Mouse (Mus musculus) hindbrain, postnatal 0 days (tissue): ENCODE measurements around the gene C2cd5. TPM values are rescaled to one million over a fixed set of nuclear protein-coding genes. Genes with fewer than 3 reads are reported as not detected.

Source experiments
- ATAC-seq: fragments of 200-750 bp; cut with Nextera tagmentation; 2 replicates; pipeline ENCODE4 v1.8.0; 2017; ENCODE audit warnings: mild to moderate bottlenecking, moderate TSS enrichment, moderate library complexity
- DNase-seq: peaks from one replicate; pipeline ENCODE4 v3.0.0-alpha.2; 2015; ENCODE audit warnings: low spot score
- H3K27ac ChIP-seq: fragments of 300-500 bp; sonication (generic); 2 replicates; pipeline ENCODE4 v1.5.1; 2014; ENCODE audit warnings: mild to moderate bottlenecking
- H3K27me3 ChIP-seq: fragments of 300-500 bp; sonication (generic); 2 replicates; pipeline ENCODE4 v1.6.1; 2014; ENCODE audit warnings: low read length, mixed read lengths; ENCODE audit not compliant: insufficient read depth
- H3K36me3 ChIP-seq: fragments of 300-500 bp; sonication (generic); 2 replicates; pipeline ENCODE4 v1.6.1; 2014; ENCODE audit warnings: low read length, mixed read lengths; ENCODE audit not compliant: insufficient read depth
- H3K4me1 ChIP-seq: fragments of 300-500 bp; sonication (generic); 2 replicates; pipeline ENCODE4 v1.6.1; 2014; ENCODE audit warnings: antibody characterized with exemption, low read length, mixed read lengths; ENCODE audit not compliant: insufficient read depth
- H3K4me2 ChIP-seq: fragments of 300-500 bp; sonication (generic); 2 replicates; pipeline ENCODE4 v1.6.1; 2014; ENCODE audit warnings: low read depth, mild to moderate bottlenecking, low read length, moderate library complexity, mixed read lengths
- H3K4me3 ChIP-seq: fragments of 300-500 bp; sonication (generic); 2 replicates; pipeline ENCODE4 v1.5.1; 2014; ENCODE audit warnings: low read length
- H3K9ac ChIP-seq: fragments of 300-500 bp; sonication (generic); replicated peaks from 2 replicates; pipeline ENCODE4 v1.6.1; 2014; ENCODE audit warnings: mild to moderate bottlenecking, low read length, moderate library complexity, mixed read lengths
- H3K9me3 ChIP-seq: fragments of 300-500 bp; sonication (generic); 2 replicates; pipeline ENCODE4 v1.6.1; 2016; ENCODE audit warnings: low read length, mixed read lengths
- CTCF ChIP-seq: IDR thresholded peaks from 2 replicates; pipeline ENCODE4 v1.5.1; 2016; ENCODE audit warnings: antibody characterized with exemption, control low read depth, low read depth
- WGBS: fragments of 180-500 bp; shearing (Covaris S2); extraction: QIAGEN DNeasy Blood & Tissue Kit; methylation state at CpG from one replicate; pipeline ENCODE4 v1.1.7; 2014; 5-methylcytosine and 5-hydroxymethylcytosine counted together
- polyA plus RNA-seq: library from polyadenylated mRNA; unstranded; fragments of >200 nt; fragmentation: Nextera tagmentation; extraction: Ambion mirVana; gene quantifications from 2 replicates; pipeline ENCODE4 v1.2.1, GENCODE M21; 2015
- total RNA-seq: library from RNA; depleted of rRNA; stranded (reverse); fragments of >200 nt; gene quantifications from 2 replicates; pipeline ENCODE4 v1.2.3, GENCODE M21; 2014

C2cd5 gene
- total and polyA plus RNA-seq, 2 experiments from 2014 or later = 24.4 to 38.2 TPM

DNA sequence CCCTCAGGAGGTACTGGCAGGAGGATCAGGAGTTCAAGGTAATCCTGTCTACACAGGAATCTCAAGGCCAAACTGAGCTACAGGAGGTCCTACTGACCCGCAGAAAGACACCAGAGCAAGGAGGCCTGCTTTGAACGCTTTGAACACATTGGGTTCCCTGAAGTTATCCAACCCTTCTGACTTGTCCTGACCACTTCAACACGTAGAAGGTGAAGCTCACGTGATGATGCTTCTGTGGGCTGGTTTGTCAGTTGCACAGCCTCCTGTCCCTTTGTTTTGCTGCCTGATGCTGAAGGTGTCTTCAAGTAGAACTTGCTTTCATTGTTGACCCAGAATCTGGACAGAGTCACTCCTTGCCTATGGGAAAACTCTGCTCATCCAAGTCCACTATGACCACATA is 7.7 kb upstream of the C2cd5 start:
- no peak overlapping the region for H3K27ac ChIP-seq
- no peak for TF ChIP-seq CTCF
- WGBS = 92% methylated on average over 4 of the region's 4 CpGs
- no peaks in the 10 kb centered on the region for H3K9me3 ChIP-seq
- no peak for ATAC-seq
- H3K4me1 ChIP-seq = no peaks in the 10 kb centered on the region
- H3K36me3 ChIP-seq = no peaks in the 10 kb centered on the region
- H3K4me2 ChIP-seq = no peak overlapping the region
- H3K9ac ChIP-seq = no peak overlapping the region
- H3K4me3 ChIP-seq = no peak overlapping the region
- H3K27me3 ChIP-seq = no peaks in the 10 kb centered on the region
- DNase-seq = no peak

DNA sequence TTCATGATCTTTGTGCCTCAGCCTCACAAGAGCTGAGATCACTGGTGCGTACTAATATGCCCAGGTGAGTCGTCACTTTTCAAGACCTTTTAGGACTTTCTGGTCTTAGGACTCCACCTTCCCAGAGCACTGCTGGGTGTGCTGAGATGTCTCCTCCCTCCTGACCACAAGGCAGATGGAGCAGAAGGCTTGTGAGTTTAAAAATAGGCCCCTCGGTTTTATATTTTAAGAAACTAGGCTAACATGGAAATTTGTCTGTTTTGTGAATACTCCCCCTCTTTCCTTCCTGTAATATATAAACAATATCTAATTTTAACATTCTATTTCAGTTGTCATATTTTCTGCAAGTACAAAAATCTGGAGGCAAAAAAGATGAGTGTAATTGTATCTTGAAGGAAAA is 5.8 kb upstream of the C2cd5 start:
- Histone ChIP-seq H3K27ac (no peak overlapping the region), H3K4me2 (no peak overlapping the region), H3K9me3 (no peaks in the 10 kb centered on the region), H3K9ac (no peak overlapping the region), H3K4me1 (no peaks in the 10 kb centered on the region), H3K36me3 (no peaks in the 10 kb centered on the region), H3K27me3 (no peaks in the 10 kb centered on the region), H3K4me3 (no peak overlapping the region)
- no peak for TF ChIP-seq CTCF
- DNase-seq = no peak
- no peak for ATAC-seq
- WGBS = 85% methylated on average over 3 of the region's 3 CpGs

DNA sequence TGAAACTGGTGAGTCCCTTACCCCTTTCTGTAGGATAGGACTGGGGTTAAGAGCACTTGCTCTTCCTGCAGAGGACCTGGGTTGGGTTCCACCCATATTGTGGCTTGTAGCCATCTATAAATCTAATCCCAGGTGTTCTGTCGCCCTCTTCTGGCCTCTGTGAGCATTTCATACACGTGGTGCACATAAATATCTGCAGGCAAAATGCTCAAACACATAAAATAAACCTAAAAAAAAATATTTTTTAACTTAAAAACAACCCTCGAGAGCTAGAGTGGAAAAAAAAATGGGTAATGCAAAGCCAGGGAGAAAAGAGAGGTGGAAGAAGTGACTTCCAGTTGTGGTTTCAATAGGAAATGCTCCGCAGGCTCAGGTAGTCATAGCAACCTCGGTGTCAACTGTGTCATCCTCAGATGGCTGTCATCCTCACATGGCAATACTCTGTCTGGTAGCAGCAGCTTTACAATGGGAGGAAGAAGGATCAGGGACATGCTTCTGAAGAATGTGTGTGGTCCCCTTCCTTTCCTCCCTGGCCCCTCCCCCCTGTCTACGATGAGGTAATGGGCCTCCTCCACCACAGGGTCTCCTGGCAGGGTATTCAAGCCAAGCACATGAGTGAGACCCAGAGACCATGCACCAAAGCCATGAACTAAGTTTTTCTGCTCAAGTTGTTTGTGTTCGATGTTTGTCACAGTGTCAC is 4.2 kb upstream of the C2cd5 start:
- no peaks in the 10 kb centered on the region for H3K36me3 ChIP-seq
- no peaks in the 10 kb centered on the region for H3K9me3 ChIP-seq
- no peak overlapping the region for H3K9ac ChIP-seq
- no peak for TF ChIP-seq CTCF
- no peak overlapping the region for H3K4me3 ChIP-seq
- no peaks in the 10 kb centered on the region; the same call in 1 of the 2 replicates for H3K4me1 ChIP-seq
- H3K27me3 ChIP-seq = no peaks in the 10 kb centered on the region
- 64% methylated on average over 7 of the region's 7 CpGs for WGBS
- DNase-seq = no peak
- ATAC-seq = no peak
- no peak overlapping the region for H3K4me2 ChIP-seq
- no peak overlapping the region for H3K27ac ChIP-seq

DNA sequence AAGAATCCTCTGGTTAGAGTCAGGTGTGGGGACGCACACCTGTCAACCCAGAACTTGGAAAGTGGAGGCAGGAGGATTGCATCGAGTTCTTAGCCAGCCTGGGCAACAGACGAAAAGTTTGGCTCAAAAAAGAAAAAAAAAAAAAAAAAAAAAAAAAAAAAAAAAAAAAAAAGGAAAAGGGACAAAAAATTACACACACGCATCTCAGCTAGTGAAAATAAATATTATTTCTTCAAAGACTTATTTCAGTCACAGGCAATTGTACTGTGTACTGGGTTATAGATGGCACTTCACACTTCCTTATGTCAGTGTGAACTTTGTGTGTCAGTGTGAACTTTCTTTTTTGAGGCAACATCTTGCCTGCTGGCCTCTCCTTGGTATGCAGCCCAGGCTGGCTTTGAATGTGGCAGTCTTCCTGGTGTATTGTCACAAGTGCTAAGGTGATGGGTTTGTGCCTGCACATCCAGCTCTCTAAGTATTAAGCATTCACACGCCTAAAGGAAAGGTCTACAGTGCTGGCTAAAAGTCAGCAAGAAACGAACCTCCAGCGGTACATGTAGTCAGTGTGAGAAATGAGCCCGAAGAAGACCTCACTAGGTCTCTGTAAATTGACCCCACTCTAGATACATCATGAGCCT is 656 bp upstream of the C2cd5 start:
- H3K27me3 ChIP-seq = no peaks in the 10 kb centered on the region
- DNase-seq = no peak
- H3K36me3 ChIP-seq = no peaks in the 10 kb centered on the region
- no peak for ATAC-seq
- no peak; the same call in 1 of the 2 replicates for TF ChIP-seq CTCF
- peak overlapping the region; percentile 91 for H3K9ac ChIP-seq
- 49% methylated on average over 8 of the region's 8 CpGs for WGBS
- peak overlapping the region; percentile 72 for H3K4me2 ChIP-seq
- peak overlapping the region; percentile 92; the same call in 1 of the 2 replicates for H3K27ac ChIP-seq
- peaks cover 5% of the 10 kb centered on the region for H3K4me1 ChIP-seq
- no peaks in the 10 kb centered on the region for H3K9me3 ChIP-seq
- H3K4me3 ChIP-seq = peak overlapping the region; percentile 94

DNA sequence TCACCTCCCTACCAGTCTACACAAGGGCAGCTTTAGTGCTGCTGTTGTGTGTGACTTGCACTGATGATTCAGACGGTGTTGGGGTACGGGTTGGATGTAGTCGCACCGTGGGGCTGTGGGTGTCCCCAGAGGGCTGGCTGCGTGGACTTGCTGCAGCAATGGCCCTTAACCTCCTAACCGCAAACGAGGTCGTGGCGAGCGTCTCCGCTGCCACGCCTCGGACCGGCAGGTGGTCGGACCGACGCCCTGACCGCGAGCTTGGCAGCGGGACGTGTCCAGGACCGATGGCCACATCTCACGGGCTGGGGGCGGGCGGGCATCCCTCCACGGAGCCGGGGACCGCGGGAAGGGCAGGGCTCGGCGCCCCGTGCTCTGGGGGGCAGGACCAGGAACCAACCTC is 660 bp downstream of the C2cd5 start:
- no peaks in the 10 kb centered on the region for H3K9me3 ChIP-seq
- peaks cover 5% of the 10 kb centered on the region for H3K4me1 ChIP-seq
- peak overlapping the region; percentile 91 for H3K9ac ChIP-seq
- no peaks in the 10 kb centered on the region for H3K36me3 ChIP-seq
- WGBS = under 1% methylated on average over 32 of the region's 32 CpGs
- H3K27ac ChIP-seq = peak overlapping the region; percentile 92
- ATAC-seq = peak; percentile 70
- TF ChIP-seq CTCF = peak; percentile 11; the same call in 1 of the 2 replicates
- DNase-seq = peak; percentile 67
- H3K27me3 ChIP-seq = no peaks in the 10 kb centered on the region
- peak overlapping the region; percentile 94 for H3K4me3 ChIP-seq
- peak overlapping the region; percentile 83 for H3K4me2 ChIP-seq

DNA sequence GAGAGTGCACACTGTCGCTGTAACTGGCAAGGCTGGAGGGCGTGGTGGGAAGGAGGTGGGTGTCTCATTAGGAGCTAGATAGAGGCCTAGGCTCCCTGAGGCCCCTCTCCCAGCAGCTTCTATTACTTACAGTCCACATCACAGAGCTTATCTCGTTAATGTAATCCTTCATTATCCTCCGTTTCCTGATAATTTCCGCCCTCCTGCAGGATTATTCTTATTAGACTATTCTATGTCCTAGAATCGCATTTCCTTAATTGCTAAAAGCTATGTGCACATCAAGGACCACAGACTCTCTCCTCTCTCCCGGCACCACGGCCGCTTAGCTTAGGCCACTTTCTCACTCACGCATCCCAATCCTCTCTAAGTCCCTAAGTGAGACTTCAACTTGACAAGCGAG is 4.8 kb downstream of the C2cd5 start:
- H3K27ac ChIP-seq = no peak overlapping the region

DNA sequence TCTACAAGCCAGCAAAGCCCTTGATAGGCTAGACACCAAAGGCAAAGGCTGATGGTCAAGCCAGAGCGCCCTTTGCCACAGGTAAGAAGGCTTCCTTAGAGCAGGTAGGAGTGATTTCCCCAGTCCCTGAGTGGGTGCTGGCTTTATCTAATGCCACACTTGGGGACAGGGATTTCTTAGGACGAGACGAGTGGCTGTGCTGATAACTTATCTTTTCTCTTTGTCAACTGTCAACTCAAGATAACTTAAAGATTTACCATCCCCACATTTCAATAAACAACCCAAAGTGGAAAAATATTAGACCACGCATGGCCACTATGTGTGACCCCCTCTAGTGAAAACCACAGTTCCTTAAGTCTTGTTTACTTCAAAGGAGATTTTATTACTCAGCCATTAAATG is 7.1 kb downstream of the C2cd5 start:
- Histone ChIP-seq H3K4me3 (no peak overlapping the region), H3K36me3 (peaks cover 20% of the 10 kb centered on the region; the same call in 1 of the 2 replicates), H3K27me3 (no peaks in the 10 kb centered on the region), H3K9me3 (no peaks in the 10 kb centered on the region), H3K4me2 (no peak overlapping the region), H3K9ac (no peak overlapping the region), H3K4me1 (no peaks in the 10 kb centered on the region), H3K27ac (no peak overlapping the region)
- WGBS = 91% methylated on average over 4 of the region's 4 CpGs
- ATAC-seq = no peak
- no peak for TF ChIP-seq CTCF
- no peak for DNase-seq

More for the DNA sequence above, 4.8 kb downstream of the C2cd5 start:
- H3K4me1 ChIP-seq = peaks cover 5% of the 10 kb centered on the region
- no peaks in the 10 kb centered on the region for H3K9me3 ChIP-seq
- no peak for ATAC-seq
- no peaks in the 10 kb centered on the region for H3K27me3 ChIP-seq
- H3K4me3 ChIP-seq = no peak overlapping the region
- DNase-seq = no peak
- 73% methylated on average over 11 of the region's 11 CpGs for WGBS
- no peak overlapping the region for H3K4me2 ChIP-seq
- H3K9ac ChIP-seq = no peak overlapping the region
- peaks cover 9% of the 10 kb centered on the region; the same call in 1 of the 2 replicates for H3K36me3 ChIP-seq
- TF ChIP-seq CTCF = no peak
